Mouse (Mus musculus): ENCODE measurements around the gene Cachd1. TPM values are rescaled to one million over a fixed set of nuclear protein-coding genes. Genes with fewer than 3 reads are reported as not detected.

Gene Cachd1
- polyA plus RNA-seq, 1 experiment from 2014 or later: 23.4 TPM

- DNase-seq (ENCODE audit: low spot score) (no peak), ATAC-seq (ENCODE audit: low FRiP score) (no peak)
- H3K4me3 ChIP-seq (ENCODE audit: low read depth, low read length): no peak overlapping the region
- H3K27ac ChIP-seq (ENCODE audit: low read depth, low read length): no peak overlapping the region
- no peak overlapping the region for H3K9ac ChIP-seq (ENCODE audit: low read depth, low read length)
- H3K4me2 ChIP-seq (replicated peaks; ENCODE audit: low read depth, low read length): no peak overlapping the region
- H3K27me3 ChIP-seq (ENCODE audit: control insufficient read depth, insufficient read depth, low read length): no peaks in the 10 kb centered on the region
- WGBS: 68% methylated on average over 3 of the region's 3 CpGs
- no peaks in the 10 kb centered on the region for H3K36me3 ChIP-seq (ENCODE audit: control insufficient read depth, insufficient read depth, low read length)
- no peaks in the 10 kb centered on the region for H3K4me1 ChIP-seq (replicated peaks; ENCODE audit: control insufficient read depth, insufficient read depth, low read length)
- H3K9me3 ChIP-seq (ENCODE audit: control insufficient read depth, low read length): no peaks in the 10 kb centered on the region
These were observed 256.6 kb downstream of the Cachd1 start for GRCm38 (mm10) chr4:101033047-101033446.

DNA sequence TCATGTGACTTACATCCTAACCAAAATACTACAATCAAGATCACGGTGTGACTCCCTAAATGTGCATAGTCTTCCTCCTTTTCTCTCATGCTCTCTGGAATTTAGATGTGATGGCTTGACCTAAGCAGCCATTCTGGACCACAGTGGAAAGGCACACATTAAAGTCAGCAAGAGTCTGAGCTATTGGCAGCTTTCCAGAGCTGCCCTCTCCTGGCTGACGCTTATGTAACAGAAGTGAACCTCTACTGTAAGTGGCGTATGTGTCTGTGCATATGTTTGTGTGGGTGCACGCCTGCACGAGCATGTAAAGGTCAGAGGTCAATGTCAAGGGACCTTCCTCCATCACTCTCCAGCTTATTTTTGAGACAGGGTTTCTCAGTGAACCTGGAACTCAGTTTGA, 258.7 kb downstream of the Cachd1 start:
- no peak overlapping the region for H3K4me3 ChIP-seq (ENCODE audit: low read depth, low read length)
- DNase-seq (ENCODE audit: low spot score): no peak
- no peaks in the 10 kb centered on the region for H3K27me3 ChIP-seq (ENCODE audit: control insufficient read depth, insufficient read depth, low read length)
- no peak overlapping the region for H3K27ac ChIP-seq (ENCODE audit: low read depth, low read length)
- no peak overlapping the region for H3K9ac ChIP-seq (ENCODE audit: low read depth, low read length)
- H3K36me3 ChIP-seq (ENCODE audit: control insufficient read depth, insufficient read depth, low read length): no peaks in the 10 kb centered on the region
- no peaks in the 10 kb centered on the region for H3K9me3 ChIP-seq (ENCODE audit: control insufficient read depth, low read length)
- no peak overlapping the region for H3K4me2 ChIP-seq (replicated peaks; ENCODE audit: low read depth, low read length)
- H3K4me1 ChIP-seq (replicated peaks; ENCODE audit: control insufficient read depth, insufficient read depth, low read length): no peaks in the 10 kb centered on the region
- 88% methylated on average over 5 of the region's 5 CpGs for WGBS
- no peak for ATAC-seq (ENCODE audit: low FRiP score)

DNA sequence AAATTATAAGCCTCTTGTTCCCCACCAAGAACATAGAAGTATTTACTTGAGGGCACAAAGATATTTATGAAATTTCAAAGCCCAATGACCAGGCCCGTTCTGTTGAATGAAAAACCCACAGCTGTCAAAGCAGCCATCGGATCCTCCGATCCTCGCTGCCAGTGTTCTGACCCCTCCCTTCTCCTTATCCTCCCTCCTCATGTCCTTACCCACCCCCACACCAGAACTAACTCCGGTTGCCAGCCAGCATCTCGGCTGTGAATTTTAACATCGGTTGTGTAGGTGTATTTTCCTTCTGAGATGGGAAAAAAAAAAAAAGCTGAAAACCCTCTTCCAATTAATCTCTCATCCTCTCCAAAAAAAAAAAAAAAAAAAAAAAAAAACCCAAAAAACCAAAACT, 260.7 kb downstream of the Cachd1 start:
- Histone ChIP-seq H3K4me1 (replicated peaks; ENCODE audit: control insufficient read depth, insufficient read depth, low read length) (no peaks in the 10 kb centered on the region), H3K9me3 (ENCODE audit: control insufficient read depth, low read length) (no peaks in the 10 kb centered on the region), H3K36me3 (ENCODE audit: control insufficient read depth, insufficient read depth, low read length) (no peaks in the 10 kb centered on the region), H3K27ac (ENCODE audit: low read depth, low read length) (no peak overlapping the region), H3K27me3 (ENCODE audit: control insufficient read depth, insufficient read depth, low read length) (no peaks in the 10 kb centered on the region), H3K4me3 (ENCODE audit: low read depth, low read length) (no peak overlapping the region), H3K4me2 (replicated peaks; ENCODE audit: low read depth, low read length) (no peak overlapping the region), H3K9ac (ENCODE audit: low read depth, low read length) (no peak overlapping the region)
- DNase-seq (ENCODE audit: low spot score) (no peak), ATAC-seq (ENCODE audit: low FRiP score) (no peak)
- WGBS: 75% methylated on average over 7 of the region's 7 CpGs

GRCm38 (mm10) chr4:101043691-101044090, 267.2 kb downstream of the Cachd1 start:
- Histone ChIP-seq H3K4me3 (ENCODE audit: low read depth, low read length) (no peak overlapping the region), H3K27me3 (ENCODE audit: control insufficient read depth, insufficient read depth, low read length) (no peaks in the 10 kb centered on the region), H3K27ac (ENCODE audit: low read depth, low read length) (no peak overlapping the region), H3K9ac (ENCODE audit: low read depth, low read length) (no peak overlapping the region), H3K4me1 (replicated peaks; ENCODE audit: control insufficient read depth, insufficient read depth, low read length) (no peaks in the 10 kb centered on the region), H3K36me3 (ENCODE audit: control insufficient read depth, insufficient read depth, low read length) (no peaks in the 10 kb centered on the region), H3K4me2 (replicated peaks; ENCODE audit: low read depth, low read length) (no peak overlapping the region), H3K9me3 (ENCODE audit: control insufficient read depth, low read length) (no peaks in the 10 kb centered on the region)
- 87% methylated on average over 2 of the region's 2 CpGs for WGBS
- DNase-seq (ENCODE audit: low spot score) (no peak), ATAC-seq (ENCODE audit: low FRiP score) (no peak)

DNA sequence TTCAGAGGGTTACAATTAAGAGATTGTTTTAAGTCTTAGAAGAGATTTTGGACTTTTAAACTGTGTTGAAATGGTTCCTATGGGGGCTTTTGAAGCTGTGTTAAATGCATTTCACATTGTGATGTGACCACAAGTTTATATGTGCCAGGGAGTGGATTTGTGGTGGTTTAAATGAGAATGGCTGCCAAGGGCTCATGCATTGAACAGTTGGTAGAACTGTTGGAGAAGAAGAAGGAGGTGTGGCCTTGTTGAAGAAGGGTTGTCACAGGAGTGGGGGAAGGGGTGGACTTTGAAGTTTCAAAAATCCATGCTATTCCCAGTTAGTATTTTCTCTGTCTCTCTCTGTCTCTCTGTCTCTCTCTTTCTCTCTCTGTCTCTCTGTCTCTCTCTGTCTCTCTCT, 267.7 kb downstream of the Cachd1 start:
- Histone ChIP-seq H3K4me3 (ENCODE audit: low read depth, low read length) (no peak overlapping the region), H3K4me2 (replicated peaks; ENCODE audit: low read depth, low read length) (no peak overlapping the region), H3K4me1 (replicated peaks; ENCODE audit: control insufficient read depth, insufficient read depth, low read length) (no peaks in the 10 kb centered on the region), H3K9me3 (ENCODE audit: control insufficient read depth, low read length) (no peaks in the 10 kb centered on the region), H3K36me3 (ENCODE audit: control insufficient read depth, insufficient read depth, low read length) (no peaks in the 10 kb centered on the region), H3K27me3 (ENCODE audit: control insufficient read depth, insufficient read depth, low read length) (no peaks in the 10 kb centered on the region), H3K27ac (ENCODE audit: low read depth, low read length) (no peak overlapping the region), H3K9ac (ENCODE audit: low read depth, low read length) (no peak overlapping the region)
- DNase-seq (ENCODE audit: low spot score): no peak
- no peak for ATAC-seq (ENCODE audit: low FRiP score)

- H3K4me2 ChIP-seq (replicated peaks; ENCODE audit: low read depth, low read length): no peak overlapping the region
- 82% methylated on average over 4 of the region's 4 CpGs for WGBS
- H3K4me1 ChIP-seq (replicated peaks; ENCODE audit: control insufficient read depth, insufficient read depth, low read length): no peaks in the 10 kb centered on the region
- no peak overlapping the region for H3K27ac ChIP-seq (ENCODE audit: low read depth, low read length)
- no peaks in the 10 kb centered on the region for H3K9me3 ChIP-seq (ENCODE audit: control insufficient read depth, low read length)
- no peak for DNase-seq (ENCODE audit: low spot score)
- no peak overlapping the region for H3K9ac ChIP-seq (ENCODE audit: low read depth, low read length)
- ATAC-seq (ENCODE audit: low FRiP score): no peak
- no peaks in the 10 kb centered on the region for H3K36me3 ChIP-seq (ENCODE audit: control insufficient read depth, insufficient read depth, low read length)
- H3K27me3 ChIP-seq (ENCODE audit: control insufficient read depth, insufficient read depth, low read length): no peaks in the 10 kb centered on the region
- no peak overlapping the region for H3K4me3 ChIP-seq (ENCODE audit: low read depth, low read length)
These were observed 270.1 kb downstream of the Cachd1 start for GRCm38 (mm10) chr4:101046576-101046975.

GRCm38 (mm10) chr4:101062146-101062545, 285.7 kb downstream of the Cachd1 start:
- 80% methylated on average over 2 of the region's 2 CpGs for WGBS
- no peak overlapping the region for H3K4me2 ChIP-seq (replicated peaks; ENCODE audit: low read depth, low read length)
- no peak overlapping the region for H3K4me3 ChIP-seq (ENCODE audit: low read depth, low read length)
- no peaks in the 10 kb centered on the region for H3K4me1 ChIP-seq (replicated peaks; ENCODE audit: control insufficient read depth, insufficient read depth, low read length)
- no peak overlapping the region for H3K27ac ChIP-seq (ENCODE audit: low read depth, low read length)
- H3K9ac ChIP-seq (ENCODE audit: low read depth, low read length): no peak overlapping the region
- H3K36me3 ChIP-seq (ENCODE audit: control insufficient read depth, insufficient read depth, low read length): no peaks in the 10 kb centered on the region
- no peaks in the 10 kb centered on the region for H3K9me3 ChIP-seq (ENCODE audit: control insufficient read depth, low read length)
- no peaks in the 10 kb centered on the region for H3K27me3 ChIP-seq (ENCODE audit: control insufficient read depth, insufficient read depth, low read length)
- DNase-seq (ENCODE audit: low spot score) (no peak), ATAC-seq (ENCODE audit: low FRiP score) (no peak)

DNA sequence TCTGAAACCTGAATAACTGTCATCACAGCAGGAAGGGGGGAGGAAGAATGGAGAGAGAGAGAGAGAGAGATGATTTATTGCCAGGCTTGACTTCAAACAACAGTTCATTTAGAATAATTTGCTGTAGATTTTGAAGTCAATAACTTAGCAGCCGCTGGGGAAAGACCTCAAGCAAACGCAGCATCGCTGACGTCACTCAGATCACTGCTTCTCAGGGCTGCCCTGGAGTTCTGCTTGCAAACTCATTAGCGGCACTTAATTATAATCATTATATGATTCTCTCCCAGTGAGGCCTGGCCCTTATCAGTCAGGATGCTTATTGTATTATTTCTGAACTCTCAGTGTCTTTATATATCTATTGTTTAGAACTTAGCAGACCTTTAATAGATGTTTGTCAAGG, 289.9 kb downstream of the Cachd1 start:
- DNase-seq (ENCODE audit: low spot score): no peak
- Histone ChIP-seq H3K4me1 (replicated peaks; ENCODE audit: control insufficient read depth, insufficient read depth, low read length) (no peaks in the 10 kb centered on the region; the same call in 1 of the 2 replicates), H3K36me3 (ENCODE audit: control insufficient read depth, insufficient read depth, low read length) (no peaks in the 10 kb centered on the region), H3K9ac (ENCODE audit: low read depth, low read length) (no peak overlapping the region), H3K4me2 (replicated peaks; ENCODE audit: low read depth, low read length) (no peak overlapping the region), H3K27me3 (ENCODE audit: control insufficient read depth, insufficient read depth, low read length) (no peaks in the 10 kb centered on the region), H3K4me3 (ENCODE audit: low read depth, low read length) (no peak overlapping the region), H3K9me3 (ENCODE audit: control insufficient read depth, low read length) (no peaks in the 10 kb centered on the region), H3K27ac (ENCODE audit: low read depth, low read length) (no peak overlapping the region)
- 61% methylated on average over 5 of the region's 5 CpGs for WGBS
- ATAC-seq (ENCODE audit: low FRiP score): no peak

GRCm38 (mm10) chr4:101068786-101069153, 292.3 kb downstream of the Cachd1 start, which contains the start of gene Raver2:
Gene Raver2, plus strand, starts transcription at chr4:101068983.
- peak within 1 kb of the TSS; percentile 84 for H3K4me2 ChIP-seq (replicated peaks; ENCODE audit: low read depth, low read length)
- no peaks in the 10 kb centered on the region for H3K9me3 ChIP-seq (ENCODE audit: control insufficient read depth, low read length)
- ATAC-seq (ENCODE audit: low FRiP score): peak; percentile 84
- H3K36me3 ChIP-seq (ENCODE audit: control insufficient read depth, insufficient read depth, low read length): no peaks in the 10 kb centered on the region
- under 1% methylated on average over 51 of the region's 54 CpGs for WGBS
- no peaks in the 10 kb centered on the region for H3K27me3 ChIP-seq (ENCODE audit: control insufficient read depth, insufficient read depth, low read length)
- no peaks in the 10 kb centered on the region; the same call in 1 of the 2 replicates for H3K4me1 ChIP-seq (replicated peaks; ENCODE audit: control insufficient read depth, insufficient read depth, low read length)
- DNase-seq (ENCODE audit: low spot score): peak; percentile 83
- H3K27ac ChIP-seq (ENCODE audit: low read depth, low read length): no peak within 1 kb of the TSS; the same call in 1 of the 2 replicates
- peak within 1 kb of the TSS; percentile 72 for H3K9ac ChIP-seq (ENCODE audit: low read depth, low read length)
- peak within 1 kb of the TSS; percentile 88 for H3K4me3 ChIP-seq (ENCODE audit: low read depth, low read length)

Data from hindbrain, embryonic 11.5 days (tissue).